Mouse (Mus musculus) liver, embryonic 14.5 days (tissue): ENCODE data around the gene Slc35c2. TPM values are rescaled to one million over a fixed set of nuclear protein-coding genes. Genes with fewer than 3 reads are reported as not detected.

ENCODE experiments used
- ATAC-seq: fragments of 200-750 bp; cut with Nextera tagmentation; 2 replicates; pipeline ENCODE4 v1.8.0; 2017; ENCODE audit warnings: moderate number of reproducible peaks, mild to moderate bottlenecking, moderate library complexity; ENCODE audit not compliant: insufficient read depth
- DNase-seq, 3 experiments: peaks; one replicate each; pipeline ENCODE4 v3.0.0-alpha.2; 2012 to 2013; ENCODE audit warnings: low read depth in 3 of 3, low spot score in 3 of 3
- H3K27ac ChIP-seq: fragments of 300-500 bp; sonication (generic); 2 replicates; pipeline ENCODE4 v1.5.1; 2014; ENCODE audit warnings: moderate library complexity, mild to moderate bottlenecking, control low read depth, inconsistent platforms
- H3K27me3 ChIP-seq: fragments of 300-500 bp; sonication (generic); 2 replicates; pipeline ENCODE4 v1.6.1; 2014; ENCODE audit warnings: mild to moderate bottlenecking, low read length, moderate library complexity; ENCODE audit not compliant: control insufficient read depth, insufficient read depth
- H3K36me3 ChIP-seq: fragments of 300-500 bp; sonication (generic); replicated peaks from 2 replicates; pipeline ENCODE4 v1.6.1; 2014; ENCODE audit warnings: low read depth; ENCODE audit not compliant: control insufficient read depth, insufficient read depth
- H3K4me1 ChIP-seq, 2 experiments: fragments of 200-500 bp in 1 of 2; fragments of 300-500 bp in 1 of 2; sonication (generic) in 1 of 2; replicated peaks; 2 replicates each; pipeline ENCODE4 v1.6.1; 2012 to 2014; ENCODE audit warnings: antibody characterized with exemption in 1 of 2, inconsistent platforms in 1 of 2, low read length in 1 of 2; ENCODE audit not compliant: control insufficient read depth in 2 of 2, insufficient read depth in 2 of 2
- H3K4me2 ChIP-seq: fragments of 300-500 bp; sonication (generic); 2 replicates; pipeline ENCODE4 v1.6.1; 2014; ENCODE audit warnings: low read depth, mild to moderate bottlenecking, control low read depth, moderate library complexity
- H3K4me3 ChIP-seq, 2 experiments: fragments of 200-500 bp in 1 of 2; fragments of 300-500 bp in 1 of 2; sonication (generic) in 1 of 2; 2 replicates each; pipeline ENCODE4 v1.5.1; 2012 to 2014; ENCODE audit warnings: low read depth in 2 of 2, low read length in 2 of 2, mild to moderate bottlenecking in 2 of 2, control low read depth in 1 of 2, inconsistent platforms in 1 of 2, moderate library complexity in 1 of 2; ENCODE audit not compliant: insufficient read depth in 1 of 2
- H3K9ac ChIP-seq: fragments of 300-500 bp; sonication (generic); replicated peaks from 2 replicates; pipeline ENCODE4 v1.6.1; 2014; ENCODE audit warnings: mild to moderate bottlenecking, control low read depth, moderate library complexity
- H3K9me3 ChIP-seq: fragments of 300-500 bp; sonication (generic); 2 replicates; pipeline ENCODE4 v1.6.1; 2016; ENCODE audit warnings: low read length, mixed read lengths; ENCODE audit not compliant: control insufficient read depth
- CTCF ChIP-seq: IDR thresholded peaks from 2 replicates; pipeline ENCODE4 v1.5.1; 2016; ENCODE audit warnings: antibody characterized with exemption, low read depth, control low read depth
- EP300 ChIP-seq: IDR thresholded peaks from 2 replicates; pipeline ENCODE4 v1.6.1; 2016; ENCODE audit warnings: antibody characterized with exemption, low read depth
- WGBS: fragments of 180-500 bp; shearing (Covaris S2); extraction: QIAGEN DNeasy Blood & Tissue Kit; methylation state at CpG from one replicate; pipeline ENCODE4 v1.1.7; 2014; ENCODE audit not compliant: insufficient replicate concordance; 5-methylcytosine and 5-hydroxymethylcytosine counted together
- polyA plus RNA-seq, 2 experiments: library from polyadenylated mRNA; depleted of rRNA in 1 of 2; stranded (reverse) in 1 of 2; unstranded in 1 of 2; fragments of >200 nt; fragmentation: Nextera tagmentation in 1 of 2; extraction: Ambion mirVana in 1 of 2; gene quantifications; 2 replicates each; pipeline versions ENCODE4 v1.2.1 to v1.2.3; 2012 to 2014

Gene Slc35c2
- polyA plus RNA-seq, 2 experiments, result 20.4 to 27.3 TPM

DNA sequence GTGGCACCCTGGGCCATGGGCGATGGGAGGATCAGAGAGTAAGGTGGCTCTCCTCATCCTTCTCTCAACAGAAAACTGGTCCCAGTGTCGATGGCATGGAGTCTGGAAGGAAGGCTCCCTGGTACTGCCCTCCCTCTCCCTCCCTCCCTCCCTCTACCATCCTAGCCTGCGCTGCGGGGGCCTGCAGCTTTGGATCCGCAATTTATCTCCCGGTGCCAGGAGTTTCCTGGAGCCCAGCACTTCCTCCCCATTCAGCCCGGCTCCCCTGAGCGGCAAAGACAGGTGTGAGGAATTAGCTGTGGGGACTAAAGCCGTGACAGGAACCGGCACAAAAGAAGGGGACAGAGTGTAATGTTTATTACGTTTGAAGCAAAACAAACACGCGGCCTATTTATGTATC lies 45.1 kb downstream of the Slc35c2 start:
- no peak for TF ChIP-seq CTCF
- TF ChIP-seq EP300, result no peak

DNA sequence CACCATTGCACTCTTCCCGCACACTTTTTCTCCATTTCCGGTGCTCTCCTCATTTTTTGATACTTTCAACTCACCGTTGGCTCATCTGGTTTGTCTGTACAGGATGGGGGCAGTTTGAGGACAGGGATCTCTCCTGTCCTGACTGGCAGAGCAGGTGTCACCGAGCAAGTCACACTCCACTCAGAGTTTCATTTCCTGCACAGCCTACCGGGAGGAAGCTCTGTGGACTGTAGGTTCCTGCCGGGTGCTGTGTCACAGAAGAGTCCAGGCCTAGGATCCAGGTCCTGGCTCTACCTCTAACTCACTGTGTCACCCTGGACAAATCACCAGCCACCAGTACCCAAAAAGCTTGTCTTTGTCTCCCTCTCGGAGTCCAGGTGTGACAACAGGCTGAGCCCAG lies 45.9 kb downstream of the Slc35c2 start:
- H3K27ac ChIP-seq, result no peak overlapping the region
- TF ChIP-seq EP300 (no peak), CTCF (no peak)
- no peaks in the 10 kb centered on the region for H3K4me1 ChIP-seq

More for the DNA sequence above, 45.1 kb downstream of the Slc35c2 start:
- Histone ChIP-seq H3K9me3 (no peaks in the 10 kb centered on the region), H3K27me3 (peaks cover 43% of the 10 kb centered on the region), H3K9ac (no peak overlapping the region), H3K27ac (no peak overlapping the region), H3K4me2 (no peak overlapping the region), H3K4me1 (no peaks in the 10 kb centered on the region), H3K4me3 (no peak overlapping the region), H3K36me3 (no peaks in the 10 kb centered on the region)
- ATAC-seq (no peak), DNase-seq (no peak)
- WGBS, result 1% methylated on average over 13 of the region's 13 CpGs

DNA sequence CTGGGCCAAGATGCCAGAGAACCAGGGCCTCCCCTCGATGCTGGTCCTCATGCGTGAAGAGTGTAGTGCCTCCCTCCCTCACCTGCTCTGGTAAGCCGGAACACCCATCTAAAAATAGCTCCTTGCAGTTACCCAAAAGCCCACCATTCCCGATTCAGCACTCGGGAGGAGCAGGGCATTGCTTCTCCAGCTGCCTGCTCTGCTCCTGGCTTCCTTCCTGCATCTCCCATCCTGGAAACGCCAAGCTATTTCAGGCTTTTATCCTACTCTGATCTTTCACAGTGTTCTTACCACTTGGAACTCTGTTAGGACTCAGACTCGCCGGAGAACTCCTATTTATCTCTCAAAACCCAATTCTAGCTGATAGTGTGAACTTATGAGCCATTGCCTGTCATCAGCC lies 47.3 kb downstream of the Slc35c2 start:
- TF ChIP-seq CTCF (no peak), EP300 (no peak)

More for the DNA sequence above, 45.9 kb downstream of the Slc35c2 start:
- Histone ChIP-seq H3K4me2 (no peak overlapping the region), H3K9me3 (no peaks in the 10 kb centered on the region), H3K36me3 (no peaks in the 10 kb centered on the region), H3K4me3 (no peak overlapping the region), H3K27me3 (peaks cover 44% of the 10 kb centered on the region), H3K9ac (no peak overlapping the region)
- ATAC-seq, result no peak
- 19% methylated on average over 7 of the region's 7 CpGs for WGBS
- DNase-seq, result no peak

DNA sequence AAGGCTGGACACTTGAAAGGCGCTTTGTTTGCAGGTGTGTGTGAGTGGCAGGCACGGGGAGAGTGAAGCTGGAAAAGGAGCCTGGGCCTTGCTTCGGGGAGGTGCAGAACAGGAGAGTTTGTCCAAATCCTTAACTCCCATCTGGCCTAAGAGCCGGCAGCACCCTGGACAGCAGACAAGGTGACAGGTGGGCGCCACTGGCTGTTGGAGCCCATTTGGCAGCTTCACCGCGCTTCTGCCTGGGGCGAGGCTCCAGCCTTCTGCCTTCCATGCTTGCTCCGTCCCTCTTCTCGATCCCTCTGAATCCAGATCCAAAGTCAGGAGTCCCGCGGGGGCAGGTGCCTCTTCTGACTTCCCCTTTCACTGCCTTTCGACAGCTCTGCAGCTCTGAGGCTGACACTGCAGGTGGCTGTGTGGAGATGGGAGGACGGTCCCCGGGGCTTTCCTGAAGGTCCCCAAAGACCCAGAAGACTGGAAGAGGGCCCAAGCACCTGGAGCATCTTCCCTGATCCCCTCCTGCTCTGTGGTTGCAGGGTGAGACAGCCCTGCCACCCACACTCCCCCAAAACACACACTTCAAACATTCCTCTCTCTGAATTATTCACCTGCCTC lies 48.0 kb downstream of the Slc35c2 start:
- Histone ChIP-seq H3K36me3 (no peaks in the 10 kb centered on the region), H3K27ac (no peak overlapping the region), H3K9me3 (no peaks in the 10 kb centered on the region), H3K4me2 (no peak overlapping the region), H3K4me3 (no peak overlapping the region), H3K9ac (no peak overlapping the region), H3K4me1 (no peaks in the 10 kb centered on the region), H3K27me3 (peaks cover 59% of the 10 kb centered on the region)
- DNase-seq (no peak), ATAC-seq (no peak)
- no peak for TF ChIP-seq EP300
- TF ChIP-seq CTCF, result no peak
- WGBS, result 12% methylated on average over 15 of the region's 15 CpGs

More for the DNA sequence above, 47.3 kb downstream of the Slc35c2 start:
- DNase-seq (no peak), ATAC-seq (no peak)
- no peak overlapping the region for H3K4me2 ChIP-seq
- H3K36me3 ChIP-seq, result no peaks in the 10 kb centered on the region
- H3K4me1 ChIP-seq, result no peaks in the 10 kb centered on the region
- 19% methylated on average over 8 of the region's 8 CpGs for WGBS
- H3K4me3 ChIP-seq, result no peak overlapping the region
- no peak overlapping the region for H3K27ac ChIP-seq
- H3K27me3 ChIP-seq, result peaks cover 52% of the 10 kb centered on the region
- H3K9ac ChIP-seq, result no peak overlapping the region
- no peaks in the 10 kb centered on the region for H3K9me3 ChIP-seq

DNA sequence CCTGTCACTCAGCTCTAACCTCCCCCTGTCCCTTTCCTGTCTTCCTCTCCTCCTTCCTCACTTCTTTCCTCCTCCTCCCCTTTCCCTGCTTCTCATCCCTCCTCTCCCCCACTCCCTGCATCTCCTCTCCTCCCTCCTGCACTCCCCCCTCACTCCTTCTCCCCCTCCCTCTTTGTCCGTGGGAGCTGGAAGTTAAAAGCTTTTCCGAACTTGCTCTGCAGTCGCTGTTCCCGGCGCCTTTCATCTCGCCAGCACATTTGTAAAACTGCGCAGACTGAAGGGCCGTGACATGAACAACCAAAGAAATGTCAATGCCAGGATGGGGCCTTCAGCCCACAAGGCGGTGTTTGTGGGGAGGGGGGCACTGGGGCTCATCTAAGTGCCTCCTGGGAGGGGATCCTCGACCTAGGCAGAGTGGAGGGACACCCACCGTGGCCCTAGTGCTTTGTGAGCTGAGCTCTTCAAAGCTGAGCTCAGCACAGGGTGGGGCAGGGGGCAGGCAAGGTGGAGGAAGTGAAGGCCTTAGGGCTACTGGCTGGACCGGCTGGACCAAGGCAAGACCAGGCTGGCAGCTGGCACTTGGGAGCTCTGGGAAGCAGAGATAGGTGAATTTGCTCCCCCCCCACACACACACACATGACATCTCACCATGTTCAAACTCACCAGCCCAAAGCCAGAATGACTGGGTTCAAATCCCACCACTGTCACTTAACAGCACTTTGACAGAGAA lies 49.1 kb downstream of the Slc35c2 start:
- no peak overlapping the region for H3K4me3 ChIP-seq
- H3K36me3 ChIP-seq, result no peaks in the 10 kb centered on the region
- H3K27me3 ChIP-seq, result peaks cover 70% of the 10 kb centered on the region
- no peak overlapping the region for H3K4me2 ChIP-seq
- ATAC-seq (no peak), DNase-seq (no peak)
- H3K4me1 ChIP-seq, result no peaks in the 10 kb centered on the region
- no peak overlapping the region for H3K9ac ChIP-seq
- H3K9me3 ChIP-seq, result no peaks in the 10 kb centered on the region
- no peak overlapping the region for H3K27ac ChIP-seq
- TF ChIP-seq EP300 (no peak), CTCF (no peak)
- WGBS, result 19% methylated on average over 12 of the region's 12 CpGs
